Mouse (Mus musculus) CH12.LX (cell line): ENCODE results near the gene Gm9376. TPM values are rescaled to one million over a fixed set of nuclear protein-coding genes. Genes with fewer than 3 reads are reported as not detected.

ENCODE experiments used
- DNase-seq: peaks from one replicate; pipeline ENCODE4 v3.0.0-alpha.2; 2013; ENCODE audit errors: extremely low read depth
- H3K27ac ChIP-seq: 2 replicates; pipeline ENCODE4 v1.5.1; 2012; ENCODE audit warnings: low read depth, mild to moderate bottlenecking, control low read depth, moderate library complexity; ENCODE audit not compliant: insufficient read depth
- H3K27me3 ChIP-seq: replicated peaks from 2 replicates; pipeline ENCODE3; 2012; ENCODE audit warnings: inconsistent platforms
- H3K36me3 ChIP-seq, 2 experiments: replicated peaks in 1 of 2; 2 replicates each; pipeline versions ENCODE3 to v1.6.1; 2012; ENCODE audit warnings: inconsistent platforms in 1 of 2, low read length in 1 of 2, mild to moderate bottlenecking in 1 of 2, mixed read lengths in 1 of 2, moderate library complexity in 1 of 2; ENCODE audit not compliant: control insufficient read depth in 1 of 2, insufficient read depth in 1 of 2
- H3K4me1 ChIP-seq, 2 experiments: 2 replicates each; pipeline ENCODE4 v1.6.1; 2012; ENCODE audit warnings: inconsistent platforms in 1 of 2, moderate library complexity in 1 of 2; ENCODE audit not compliant: insufficient read depth in 2 of 2, control insufficient read depth in 1 of 2
- H3K4me2 ChIP-seq: 2 replicates; pipeline ENCODE4 v1.6.1; 2012; ENCODE audit warnings: low read depth, mild to moderate bottlenecking, control low read depth; ENCODE audit not compliant: poor library complexity, insufficient read depth, severe bottlenecking
- H3K4me3 ChIP-seq, 3 experiments: fragments of 150-350 bp in 1 of 3; sonication (generic) in 1 of 3; replicated peaks in 1 of 3; 2 replicates each; pipeline versions ENCODE3 to v1.5.1; 2011 to 2012; ENCODE audit warnings: low read depth in 2 of 3, low read length in 2 of 3, mild to moderate bottlenecking in 2 of 3, moderate library complexity in 2 of 3, control low read depth in 1 of 3, improper control_type of control experiment in 1 of 3, inconsistent platforms in 1 of 3, mixed read lengths in 1 of 3; ENCODE audit not compliant: poor library complexity in 1 of 3
- H3K79me2 ChIP-seq: replicated peaks from 2 replicates; pipeline ENCODE4 v1.6.1; 2012; ENCODE audit warnings: mild to moderate bottlenecking, moderate library complexity; ENCODE audit not compliant: control insufficient read depth, poor library complexity, insufficient read depth, severe bottlenecking; ENCODE audit errors: extremely low read depth
- H3K9ac ChIP-seq: 2 replicates; pipeline ENCODE4 v1.6.1; 2012; ENCODE audit warnings: low read depth, mild to moderate bottlenecking, control low read depth, moderate library complexity; ENCODE audit not compliant: insufficient read depth
- H3K9me3 ChIP-seq: replicated peaks from 2 replicates; pipeline ENCODE3; 2012; ENCODE audit warnings: low read length, inconsistent platforms, mixed read lengths
- CHD1 ChIP-seq: IDR thresholded peaks from 2 replicates; pipeline ENCODE4 v1.6.1; 2012; ENCODE audit warnings: low read depth, low read length, improper control_type of control experiment, inconsistent platforms
- CHD2 ChIP-seq: IDR thresholded peaks from 2 replicates; pipeline ENCODE4 v1.6.1; 2011; ENCODE audit warnings: low read length, improper control_type of control experiment
- CTCF ChIP-seq, 2 experiments: IDR thresholded peaks in 1 of 2; conservative IDR thresholded peaks in 1 of 2; 2 replicates each; pipeline ENCODE4 v1.5.1; 2011 to 2012; ENCODE audit warnings: low read depth in 2 of 2, low read length in 2 of 2, improper control_type of control experiment in 1 of 2, inconsistent platforms in 1 of 2, mild to moderate bottlenecking in 1 of 2, moderate library complexity in 1 of 2
- E2F4 ChIP-seq: IDR thresholded peaks from 2 replicates; pipeline ENCODE4 v1.6.1; 2011; ENCODE audit warnings: low read depth, low read length, improper control_type of control experiment; ENCODE audit not compliant: insufficient replicate concordance
- ELF1 ChIP-seq: IDR thresholded peaks from 2 replicates; pipeline ENCODE4 v1.6.1; 2014; ENCODE audit warnings: low read depth, mild to moderate bottlenecking, inconsistent platforms, low read length, improper control_type of control experiment
- HCFC1 ChIP-seq: IDR thresholded peaks from 2 replicates; pipeline ENCODE4 v1.6.1; 2012; ENCODE audit warnings: low read depth, mild to moderate bottlenecking, inconsistent platforms, low read length, improper control_type of control experiment
- JUN ChIP-seq: IDR thresholded peaks from 2 replicates; pipeline ENCODE4 v1.6.1; 2011; ENCODE audit warnings: low read depth, mild to moderate bottlenecking, low read length, improper control_type of control experiment, moderate library complexity; ENCODE audit not compliant: insufficient read depth
- KAT2A ChIP-seq: IDR thresholded peaks from 2 replicates; pipeline ENCODE4 v1.6.1; 2012; ENCODE audit warnings: low read length, improper control_type of control experiment, inconsistent platforms; ENCODE audit not compliant: insufficient replicate concordance
- MAX ChIP-seq: IDR thresholded peaks from 2 replicates; pipeline ENCODE4 v1.6.1; 2011; ENCODE audit warnings: low read length, improper control_type of control experiment
- MAZ ChIP-seq: IDR thresholded peaks from 2 replicates; pipeline ENCODE4 v1.6.1; 2012; ENCODE audit warnings: low read depth, mild to moderate bottlenecking, inconsistent platforms, low read length, improper control_type of control experiment, moderate library complexity
- MYC ChIP-seq: IDR thresholded peaks from 2 replicates; pipeline ENCODE4 v1.6.1; 2011; ENCODE audit warnings: low read depth, mild to moderate bottlenecking, improper control_type of control experiment, low read length
- PAX5 ChIP-seq: IDR thresholded peaks from 2 replicates; pipeline ENCODE4 v1.6.1; 2012; ENCODE audit warnings: low read length, inconsistent platforms, mixed read lengths
- POLR2A ChIP-seq: IDR thresholded peaks from 2 replicates; pipeline ENCODE4 v1.6.1; 2011; ENCODE audit warnings: low read depth, mild to moderate bottlenecking, improper control_type of control experiment, low read length
- POLR2AphosphoS2 ChIP-seq: IDR thresholded peaks from 2 replicates; pipeline ENCODE4 v1.6.1; 2011; ENCODE audit warnings: low read depth, low read length, improper control_type of control experiment
- RAD21 ChIP-seq: IDR thresholded peaks from 2 replicates; pipeline ENCODE4 v1.6.1; 2011; ENCODE audit warnings: low read depth, mild to moderate bottlenecking, low read length, improper control_type of control experiment, moderate library complexity
- TBP ChIP-seq: conservative IDR thresholded peaks from 2 replicates; pipeline ENCODE4 v1.6.1; 2011; ENCODE audit warnings: low read depth, low read length, improper control_type of control experiment
- TCF12 ChIP-seq: IDR thresholded peaks from 2 replicates; pipeline ENCODE4 v1.6.1; 2014; ENCODE audit warnings: low read depth, mild to moderate bottlenecking, inconsistent platforms, low read length, improper control_type of control experiment
- USF1 ChIP-seq: IDR thresholded peaks from 2 replicates; pipeline ENCODE4 v1.6.1; 2014; ENCODE audit warnings: low read depth, mild to moderate bottlenecking, inconsistent platforms, low read length, improper control_type of control experiment
- USF2 ChIP-seq: conservative IDR thresholded peaks from 2 replicates; pipeline ENCODE4 v1.6.1; 2011; ENCODE audit warnings: low read depth, low read length, improper control_type of control experiment
- ZKSCAN1 ChIP-seq: IDR thresholded peaks from 2 replicates; pipeline ENCODE4 v1.6.1; 2012; ENCODE audit warnings: low read depth, inconsistent platforms, low read length, improper control_type of control experiment, borderline replicate concordance
- dilution Hi-C: fragments of 300-500 bp; cut with MboI; formaldehyde crosslinking; loops from 2 replicates; pipeline ENCODE4 v1.14.3; 2020; ENCODE audit warnings: low sequenced_read_pairs; ENCODE audit not compliant: extremely low pct_unique_long_range_greater_than_20kb, extremely low pct_ligation_motif_present
- in situ Hi-C: fragments of 300-500 bp; cut with MboI; formaldehyde crosslinking; loops from 3 replicates; pipeline ENCODE4 v1.14.3; 2019; ENCODE audit warnings: low sequenced_read_pairs, low pct_ligation_motif_present, low pct_unique_long_range_greater_than_20kb, mixed read lengths
- polyA plus RNA-seq: library from polyadenylated mRNA; unstranded; fragments of >175 nt; gene quantifications from 2 replicates; pipeline ENCODE4 v1.2.1, GENCODE M21; 2012; ENCODE audit warnings: low read depth; ENCODE audit not compliant: insufficient read length
- total RNA-seq, 2 experiments: library from RNA; depleted of rRNA; stranded (reverse); fragments of 300-350 nt in 1 of 2; fragments of >200 nt in 1 of 2; gene quantifications; 2 replicates each; pipeline ENCODE4 v1.2.3; 2012 to 2014

Gm9376 gene
- total and polyA plus RNA-seq, 3 experiments, result not detected

DNA sequence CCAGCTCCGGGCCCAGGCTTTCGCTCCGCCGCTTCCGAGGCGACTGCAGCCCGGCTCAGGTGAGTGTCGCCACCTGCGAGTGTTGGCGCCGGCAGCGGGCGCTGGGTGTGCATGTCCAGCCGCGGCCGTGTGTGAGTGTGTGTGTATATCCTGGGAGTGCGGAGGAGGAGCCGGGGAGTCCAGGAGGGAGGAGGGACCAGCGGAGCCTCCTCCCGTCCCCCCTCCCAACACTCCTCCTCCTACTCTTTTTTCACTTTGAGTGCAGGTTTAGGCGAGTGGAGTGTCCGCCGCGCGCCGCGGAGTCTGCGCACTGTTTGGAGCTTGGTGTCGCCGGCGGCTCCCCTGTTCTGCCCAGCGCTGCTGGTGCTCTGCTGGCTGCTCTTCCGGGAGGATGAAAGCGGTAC, 29.9 kb upstream of the Gm9376 start, which contains the start of gene Sox21:
Gene Sox21, minus strand, starts transcription at position 145 of the 404 bp plus-strand sequence.
- DNase-seq, result no peak
- Histone ChIP-seq H3K9me3 (peaks cover 27% of the 10 kb centered on the region), H3K4me3 (no peak within 1 kb of the TSS), H3K79me2 (no peaks in the 10 kb centered on the region), H3K27ac (no peak within 1 kb of the TSS), H3K4me2 (no peak within 1 kb of the TSS), H3K4me1 (peaks cover 8 to 21% of the 10 kb centered on the region in 2 experiments), H3K36me3 (no peaks in the 10 kb centered on the region)
- TF ChIP-seq E2F4 (no peak), USF2 (no peak), CTCF (conservative IDR thresholded peaks at IDR 0.05 in 1 of 2, IDR thresholded peaks at IDR 0.05 in 1 of 2; ENCODE audit: low read depth in 2 of 2, low read length in 2 of 2) (no peak), JUN (no peak), MYC (no peak), MAX (no peak), POLR2A (no peak), ZKSCAN1 (no peak), PAX5 (no peak), MAZ (no peak)
- TF ChIP-seq, all 38 proteins: peak for 0
- Histone ChIP-seq H3K9ac (no peak within 1 kb of the TSS), H3K27me3 (no peaks in the 10 kb centered on the region)
- dilution Hi-C loops, result no loop called here
- in situ Hi-C loops, result no loop called here

DNA sequence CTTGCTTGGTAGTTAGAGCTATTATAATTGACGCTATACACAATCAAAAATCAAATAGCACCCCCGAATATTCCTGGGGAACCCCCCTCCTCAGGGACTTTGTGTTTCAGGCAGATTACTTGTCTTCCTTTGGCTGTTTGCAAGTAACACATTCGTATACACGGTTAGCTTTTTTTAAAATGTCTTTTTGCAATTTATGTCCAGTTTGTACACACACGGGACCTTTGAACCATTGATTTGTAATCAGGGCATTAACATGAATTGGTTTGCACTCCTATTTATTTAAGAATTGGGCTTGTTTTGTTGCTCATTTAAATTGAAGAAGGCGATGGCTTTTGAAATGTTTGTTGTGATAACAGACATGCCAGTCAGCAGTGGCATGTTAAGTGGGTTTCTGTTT, 29.0 kb upstream of the Gm9376 start:
- in situ Hi-C loops, result no loop called here
- TF ChIP-seq ZKSCAN1 (no peak), CHD2 (no peak), ELF1 (no peak), TCF12 (no peak), E2F4 (no peak), KAT2A (no peak), TBP (no peak), POLR2AphosphoS2 (no peak), HCFC1 (no peak), CHD1 (no peak), RAD21 (no peak), USF1 (no peak)
- H3K4me2 ChIP-seq, result no peak overlapping the region
- H3K79me2 ChIP-seq, result no peaks in the 10 kb centered on the region
- H3K36me3 ChIP-seq, result no peaks in the 10 kb centered on the region
- no peak overlapping the region for H3K27ac ChIP-seq
- peaks cover 8 to 19% of the 10 kb centered on the region in 2 experiments for H3K4me1 ChIP-seq
- no peak overlapping the region for H3K9ac ChIP-seq
- no peaks in the 10 kb centered on the region for H3K27me3 ChIP-seq
- dilution Hi-C loops, result no loop called here
- no peak for DNase-seq
- H3K9me3 ChIP-seq, result peaks cover 27% of the 10 kb centered on the region
- no peak overlapping the region for H3K4me3 ChIP-seq
